16 mouse cellular contexts compared by ENCODE assay signal in the genomic region with DNA sequence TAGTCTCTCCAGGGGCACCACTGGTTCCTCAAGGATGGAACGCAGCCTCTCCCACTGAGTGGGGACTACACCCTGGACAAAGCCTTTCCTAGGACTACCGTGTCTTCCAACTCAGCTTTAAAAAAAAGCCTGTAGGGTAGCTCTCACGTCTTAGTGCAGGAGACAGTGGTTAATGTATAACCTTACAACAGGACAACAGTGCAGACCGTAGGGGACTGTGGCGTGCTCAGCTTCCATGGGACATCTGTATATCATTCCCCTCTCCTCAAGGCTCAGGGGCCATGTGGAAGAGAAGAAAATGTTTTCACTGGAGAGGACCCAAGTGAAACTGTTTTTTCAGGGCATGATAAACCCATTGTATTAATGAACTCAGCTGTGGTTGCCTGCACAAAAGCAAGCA.
"Had no signal": no experiment of that assay in that cellular context is flagged by ENCODE, and none has a peak within 500 bp of the region (broad histone marks: within the 10 kb centered on the region; RNA-seq: fewer than 3 reads in every experiment).

No protein-coding gene starts in this region.

- H3K4me2 ChIP-seq: limb, embryonic 12.5 days; lung, embryonic 15.5 days; midbrain, embryonic 12.5 days; neural tube, embryonic 13.5 days had no signal

- H3K27me3 ChIP-seq: limb, embryonic 12.5 days; lung, embryonic 15.5 days; megakaryocyte, embryonic 14.5 days; midbrain, embryonic 12.5 days; neural tube, embryonic 13.5 days had no signal

- H3K9me3 ChIP-seq: limb, embryonic 12.5 days; lung, embryonic 15.5 days; megakaryocyte, embryonic 14.5 days; midbrain, embryonic 12.5 days; neural tube, embryonic 13.5 days had no signal

- H3K9ac ChIP-seq: limb, embryonic 12.5 days; liver, postnatal 0 days; lung, embryonic 15.5 days; midbrain, embryonic 12.5 days; neural tube, embryonic 13.5 days had no signal

- ATAC-seq: inflammation-experienced regulatory T-cells, adult 6 months; liver, postnatal 0 days; midbrain, embryonic 16.5 days had no signal

- DNase-seq: liver, postnatal 0 days; lung, postnatal 14 days; retina, postnatal 1 day; right cerebral cortex, postnatal 4 days; spleen, adult 18-20 months; thymus, adult 2 months; thymus, postnatal 25 days had no signal

- H3K4me3 ChIP-seq: layer of hippocampus, adult 2 months; limb, embryonic 12.5 days; lung, embryonic 15.5 days; megakaryocyte, embryonic 14.5 days; midbrain, embryonic 12.5 days; neural tube, embryonic 13.5 days had no signal

- H3K4me1 ChIP-seq: lung, embryonic 15.5 days; megakaryocyte, embryonic 14.5 days; midbrain, embryonic 12.5 days; neural tube, embryonic 13.5 days had no signal

- H3K27ac ChIP-seq: limb, embryonic 12.5 days; lung, embryonic 15.5 days; macrophage; midbrain, embryonic 12.5 days; neural tube, embryonic 13.5 days had no signal
